Mouse (Mus musculus): ENCODE measurements around the gene Slc31a2. TPM values are rescaled to one million over a fixed set of nuclear protein-coding genes. Genes with fewer than 3 reads are reported as not detected.

Gene Slc31a2
- polyA plus RNA-seq, 1 experiment from 2014 or later: 15.5 TPM

GRCm38 (mm10) chr4:62286257-62286991, 24.1 kb downstream of the Slc31a2 start:
- WGBS: under 1% methylated on average over 55 of the region's 55 CpGs
- ATAC-seq (ENCODE audit: low FRiP score, low read depth): peak; percentile 93
- peaks cover 8% of the 10 kb centered on the region; the same call in 1 of the 2 replicates for H3K4me1 ChIP-seq

GRCm38 (mm10) chr4:62286992-62287900, 24.9 kb downstream of the Slc31a2 start:
- Histone ChIP-seq H3K4me1 (peaks cover 11% of the 10 kb centered on the region; the same call in 1 of the 2 replicates), H3K27me3 (replicated peaks) (no peaks in the 10 kb centered on the region), H3K4me3 (peak overlapping the region; percentile 74), H3K9ac (peak overlapping the region; percentile 65), H3K9me3 (no peaks in the 10 kb centered on the region), H3K27ac (no peak overlapping the region), H3K4me2 (replicated peaks) (peak overlapping the region; percentile 92), H3K36me3 (no peaks in the 10 kb centered on the region)
- 0 out of 2 replicates have a peak, but pooled peaks have one; percentile 1 for ATAC-seq (ENCODE audit: low FRiP score, low read depth)
- 7% methylated on average over 12 of the region's 12 CpGs for WGBS

More at GRCm38 (mm10) chr4:62286257-62286991, 24.1 kb downstream of the Slc31a2 start:
- Histone ChIP-seq H3K4me2 (replicated peaks) (peak overlapping the region; percentile 92), H3K36me3 (no peaks in the 10 kb centered on the region), H3K4me3 (peak overlapping the region; percentile 74), H3K27me3 (replicated peaks) (no peaks in the 10 kb centered on the region), H3K9ac (peak overlapping the region; percentile 65), H3K9me3 (no peaks in the 10 kb centered on the region), H3K27ac (0 out of 2 replicates have a peak overlapping the region, but pooled peaks have one; percentile 15)

GRCm38 (mm10) chr4:62289226-62289625, 26.9 kb downstream of the Slc31a2 start:
- no peak overlapping the region for H3K4me2 ChIP-seq (replicated peaks)
- ATAC-seq (ENCODE audit: low FRiP score, low read depth): no peak
- no peaks in the 10 kb centered on the region for H3K9me3 ChIP-seq
- 92% methylated on average over 7 of the region's 7 CpGs for WGBS
- H3K4me3 ChIP-seq: no peak overlapping the region
- no peak overlapping the region for H3K9ac ChIP-seq
- H3K27ac ChIP-seq: no peak overlapping the region
- peaks cover 27% of the 10 kb centered on the region for H3K4me1 ChIP-seq
- H3K27me3 ChIP-seq (replicated peaks): no peaks in the 10 kb centered on the region
- no peaks in the 10 kb centered on the region for H3K36me3 ChIP-seq

GRCm38 (mm10) chr4:62290816-62291505, 28.6 kb downstream of the Slc31a2 start:
- H3K4me1 ChIP-seq: peaks cover 27% of the 10 kb centered on the region
- no peaks in the 10 kb centered on the region for H3K27me3 ChIP-seq (replicated peaks)
- no peak overlapping the region for H3K4me2 ChIP-seq (replicated peaks)
- H3K27ac ChIP-seq: no peak overlapping the region
- ATAC-seq (ENCODE audit: low FRiP score, low read depth): no peak
- H3K36me3 ChIP-seq: peaks cover 3% of the 10 kb centered on the region
- H3K9ac ChIP-seq: no peak overlapping the region
- WGBS: 95% methylated on average over 9 of the region's 9 CpGs
- H3K9me3 ChIP-seq: no peaks in the 10 kb centered on the region
- H3K4me3 ChIP-seq: no peak overlapping the region

GRCm38 (mm10) chr4:62292461-62293180, 30.3 kb downstream of the Slc31a2 start:
- 26% methylated on average over 8 of the region's 8 CpGs for WGBS
- peak; percentile 61 for ATAC-seq (ENCODE audit: low FRiP score, low read depth)
- peaks cover 23% of the 10 kb centered on the region for H3K4me1 ChIP-seq
- peaks cover 17% of the 10 kb centered on the region for H3K36me3 ChIP-seq
- H3K9me3 ChIP-seq: no peaks in the 10 kb centered on the region
- no peak overlapping the region for H3K27ac ChIP-seq
- H3K4me2 ChIP-seq (replicated peaks): no peak overlapping the region; the same call in 1 of the 2 replicates
- no peaks in the 10 kb centered on the region for H3K27me3 ChIP-seq (replicated peaks)
- no peak overlapping the region for H3K9ac ChIP-seq
- H3K4me3 ChIP-seq: no peak overlapping the region

- no peaks in the 10 kb centered on the region for H3K9me3 ChIP-seq
- H3K27me3 ChIP-seq (replicated peaks): no peaks in the 10 kb centered on the region
- H3K27ac ChIP-seq: no peak overlapping the region
- H3K9ac ChIP-seq: 0 out of 2 replicates have a peak overlapping the region, but pooled peaks have one; percentile 45
- H3K36me3 ChIP-seq: peaks cover 24% of the 10 kb centered on the region
- no peak overlapping the region for H3K4me3 ChIP-seq
- no peak overlapping the region; the same call in 1 of the 2 replicates for H3K4me2 ChIP-seq (replicated peaks)
- 35% methylated on average over 10 of the region's 10 CpGs for WGBS
- peaks cover 19% of the 10 kb centered on the region for H3K4me1 ChIP-seq
- peak; percentile 65 for ATAC-seq (ENCODE audit: low FRiP score, low read depth)
Observed at GRCm38 (mm10) chr4:62293219-62293861, 31.0 kb downstream of the Slc31a2 start.

GRCm38 (mm10) chr4:62294741-62295140, 32.4 kb downstream of the Slc31a2 start:
- no peak overlapping the region for H3K4me2 ChIP-seq (replicated peaks)
- H3K27me3 ChIP-seq (replicated peaks): no peaks in the 10 kb centered on the region
- H3K9me3 ChIP-seq: no peaks in the 10 kb centered on the region
- whole genome bisulfite sequencing: 94% methylated on average over 1 of the region's 1 CpGs
- H3K4me3 ChIP-seq: no peak overlapping the region
- no peak overlapping the region for H3K9ac ChIP-seq
- H3K4me1 ChIP-seq: peaks cover 19% of the 10 kb centered on the region
- ATAC-seq (ENCODE audit: low FRiP score, low read depth): no peak
- no peak overlapping the region for H3K27ac ChIP-seq
- H3K36me3 ChIP-seq: peaks cover 37% of the 10 kb centered on the region

GRCm38 (mm10) chr4:62297280-62298130, 35.1 kb downstream of the Slc31a2 start:
- Histone ChIP-seq H3K4me2 (replicated peaks) (no peak overlapping the region), H3K4me1 (peaks cover 15% of the 10 kb centered on the region), H3K36me3 (peaks cover 61% of the 10 kb centered on the region), H3K9ac (no peak overlapping the region), H3K27ac (no peak overlapping the region), H3K27me3 (replicated peaks) (no peaks in the 10 kb centered on the region), H3K4me3 (no peak overlapping the region), H3K9me3 (no peaks in the 10 kb centered on the region)
- no peak for ATAC-seq (ENCODE audit: low FRiP score, low read depth)
- 76% methylated on average over 3 of the region's 3 CpGs for WGBS

GRCm38 (mm10) chr4:62300001-62300400, 37.6 kb downstream of the Slc31a2 start:
- Histone ChIP-seq H3K9ac (no peak overlapping the region), H3K4me1 (no peaks in the 10 kb centered on the region), H3K4me2 (replicated peaks) (no peak overlapping the region), H3K36me3 (peaks cover 85% of the 10 kb centered on the region), H3K27me3 (replicated peaks) (no peaks in the 10 kb centered on the region), H3K9me3 (no peaks in the 10 kb centered on the region), H3K4me3 (no peak overlapping the region), H3K27ac (no peak overlapping the region)
- WGBS: 96% methylated on average over 2 of the region's 2 CpGs
- ATAC-seq (ENCODE audit: low FRiP score, low read depth): no peak

GRCm38 (mm10) chr4:62302795-62303194, 40.4 kb downstream of the Slc31a2 start:
- WGBS: 78% methylated on average over 2 of the region's 2 CpGs
- Histone ChIP-seq H3K27me3 (replicated peaks) (no peaks in the 10 kb centered on the region), H3K4me1 (no peaks in the 10 kb centered on the region), H3K4me3 (no peak overlapping the region), H3K27ac (no peak overlapping the region), H3K9ac (no peak overlapping the region), H3K9me3 (no peaks in the 10 kb centered on the region), H3K36me3 (peaks cover 84% of the 10 kb centered on the region), H3K4me2 (replicated peaks) (no peak overlapping the region)
- no peak for ATAC-seq (ENCODE audit: low FRiP score, low read depth)

Measured in neural tube, embryonic 12.5 days (tissue).